Mouse (Mus musculus) right cerebral cortex, adult 2 months (tissue): ENCODE data around the gene Med12l.
"Not testable (repeated sequence)": the region's sequence is repeated elsewhere in the genome, so short reads cannot be mapped to it uniquely, and the experiment has no call there.

Source experiments
- DNase-seq, 2 experiments: peaks; one replicate each; pipeline ENCODE4 v3.0.0; 2021 to 2022; ENCODE audit warnings: low spot score in 2 of 2

Med12l gene

DNA sequence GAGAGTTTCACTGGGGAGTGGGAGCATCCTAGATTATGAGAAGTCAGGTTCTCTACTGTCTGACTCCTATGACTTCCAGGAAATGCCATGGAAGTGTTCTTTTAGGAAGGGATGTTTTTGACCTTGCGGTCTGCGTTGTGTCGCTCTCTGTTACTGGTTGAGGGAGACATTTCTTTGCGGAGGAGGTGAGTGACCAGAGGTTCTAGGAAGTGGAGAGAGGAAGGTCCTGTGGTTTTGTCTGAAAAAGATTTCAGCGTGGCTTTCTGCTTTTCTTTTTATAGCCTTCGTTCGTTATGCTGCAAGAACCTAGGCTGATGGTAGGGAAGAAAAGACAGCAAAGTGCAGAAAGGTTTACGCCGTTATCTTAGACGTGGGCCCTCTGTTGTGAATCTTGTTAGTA is 92.9 kb downstream of the Med12l start:
- DNase-seq = no peak

DNA sequence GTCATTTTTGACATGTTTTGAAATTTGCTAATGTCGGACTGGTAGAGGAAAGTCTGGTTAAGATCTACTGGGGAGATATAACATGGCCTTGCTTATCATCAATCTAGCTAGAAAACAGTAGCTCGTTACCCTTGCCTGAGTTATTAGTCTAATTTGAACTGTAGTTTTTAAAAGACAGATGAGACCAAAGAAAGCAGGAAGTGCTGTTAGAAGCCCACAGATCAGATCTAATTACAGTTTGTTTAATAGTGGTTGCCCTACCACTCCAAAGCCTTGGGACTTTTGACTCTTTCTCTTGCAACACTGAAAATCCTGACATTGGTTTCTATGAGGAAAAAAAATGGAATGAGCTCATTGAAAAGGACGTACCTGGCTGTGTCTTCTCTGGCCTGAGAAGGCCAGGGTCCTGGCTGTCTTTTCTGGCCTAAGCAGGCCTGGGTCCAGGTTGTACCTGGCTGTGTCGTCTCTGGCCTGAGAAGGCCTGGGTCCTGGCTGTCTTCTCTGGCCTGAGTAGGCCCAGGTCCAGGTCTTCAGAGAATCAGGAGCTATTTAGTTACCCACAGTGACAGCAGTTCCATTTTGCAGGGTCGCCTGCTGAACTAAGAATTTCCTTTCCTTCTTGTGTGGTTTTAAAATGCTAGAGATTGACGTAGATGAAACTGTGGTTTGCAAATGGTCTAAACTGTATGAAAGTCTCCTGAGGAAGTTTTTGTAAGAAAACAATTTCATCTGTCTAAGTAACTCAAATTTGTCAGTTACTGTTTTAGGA is 95.8 kb downstream of the Med12l start, which contains the start of gene Gpr171:
Gene Gpr171, minus strand, starts transcription at position 604 of the 769 bp plus-strand sequence.
- no peak for DNase-seq

DNA sequence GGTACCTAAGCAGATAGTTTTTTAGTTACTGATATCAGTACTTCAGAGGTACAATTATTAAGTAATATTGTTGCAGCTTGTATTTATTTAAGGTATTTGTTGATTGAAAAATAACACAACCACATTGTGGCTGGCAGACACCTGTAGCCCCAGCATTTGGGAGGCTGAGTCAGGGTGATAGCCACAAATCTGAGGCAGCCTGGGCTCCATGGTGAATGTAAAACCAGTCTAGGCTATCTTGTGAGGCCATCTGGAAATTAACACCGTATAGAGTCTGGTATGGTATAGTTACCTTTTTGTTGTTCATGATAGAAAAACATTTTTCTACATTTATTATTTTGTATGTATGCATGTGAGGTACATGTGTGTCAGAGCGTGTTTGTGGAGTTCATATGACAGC is 96.5 kb downstream of the Med12l start:
- DNase-seq = no peak

- no peak for DNase-seq
Observed at GRCm38 (mm10) chr3:59104462-59104861, 98.8 kb downstream of the Med12l start.

- DNase-seq = no peak
Observed at GRCm38 (mm10) chr3:59107439-59107838, 101.8 kb downstream of the Med12l start.

DNA sequence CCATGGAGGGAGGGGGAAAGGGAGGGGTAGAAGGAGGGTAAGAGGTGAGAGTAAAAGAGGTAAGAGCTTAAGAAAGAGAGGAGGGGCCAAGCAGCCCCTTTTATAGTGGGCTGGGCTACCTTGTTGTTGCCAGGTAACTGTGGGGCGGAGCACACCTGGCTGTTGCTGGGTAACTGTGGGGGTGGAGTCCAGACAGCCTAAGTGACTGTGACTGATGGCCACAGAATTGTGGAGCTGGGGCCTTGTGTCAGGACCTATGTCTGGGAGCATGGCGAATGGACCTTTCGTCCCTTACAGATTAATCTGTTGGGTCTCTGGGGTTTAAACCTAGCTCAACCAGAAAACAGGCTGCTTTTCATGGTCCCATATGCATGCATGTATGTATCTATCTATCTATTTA is 104.2 kb downstream of the Med12l start:
- DNase-seq = not testable (repeated sequence)

DNA sequence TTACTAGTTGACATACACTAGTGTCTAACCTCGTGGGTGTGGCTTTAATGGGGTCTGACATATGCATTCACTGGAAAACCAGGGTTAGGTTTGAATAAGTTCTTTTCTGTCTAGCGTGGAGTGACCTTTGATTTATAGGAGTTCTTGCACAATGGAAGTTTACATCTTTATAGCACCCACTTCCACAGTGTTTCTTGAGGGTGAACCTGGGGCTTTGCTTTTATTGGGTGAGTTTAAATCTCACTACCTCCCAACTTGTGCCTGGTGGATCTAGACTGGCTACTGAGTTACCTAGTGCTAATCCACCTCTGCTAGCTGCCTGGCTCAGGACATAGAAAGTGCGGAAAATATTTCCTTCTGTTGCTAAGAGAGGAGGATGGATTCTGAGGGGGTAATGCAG is 106.3 kb downstream of the Med12l start:
- DNase-seq = no peak

DNA sequence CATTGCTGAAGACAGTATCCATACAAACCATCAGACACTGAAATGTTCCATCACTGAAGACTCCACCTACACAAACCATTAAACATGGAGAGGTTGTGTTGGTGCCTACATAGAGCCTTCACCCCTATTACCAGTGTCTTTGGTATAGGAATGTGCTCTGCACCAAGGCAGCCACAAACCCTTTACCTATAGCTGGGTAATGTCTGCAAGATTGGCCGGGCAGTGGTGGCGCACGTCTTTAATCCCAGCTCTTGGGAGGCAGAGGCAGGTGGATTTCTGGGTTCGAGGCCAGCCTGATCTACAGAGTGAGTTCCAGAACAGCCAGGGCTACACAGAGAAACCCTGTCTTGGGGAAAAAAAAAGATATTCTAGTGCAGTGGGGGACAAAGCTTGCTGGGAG is 107.7 kb downstream of the Med12l start:
- not testable (repeated sequence) for DNase-seq

GRCm38 (mm10) chr3:59113973-59114517 is 108.4 kb downstream of the Med12l start:
- DNase-seq = no peak

- DNase-seq = peak in 1 of 2 experiments; percentile 29
Observed at GRCm38 (mm10) chr3:59121067-59121730, 115.6 kb downstream of the Med12l start.

DNA sequence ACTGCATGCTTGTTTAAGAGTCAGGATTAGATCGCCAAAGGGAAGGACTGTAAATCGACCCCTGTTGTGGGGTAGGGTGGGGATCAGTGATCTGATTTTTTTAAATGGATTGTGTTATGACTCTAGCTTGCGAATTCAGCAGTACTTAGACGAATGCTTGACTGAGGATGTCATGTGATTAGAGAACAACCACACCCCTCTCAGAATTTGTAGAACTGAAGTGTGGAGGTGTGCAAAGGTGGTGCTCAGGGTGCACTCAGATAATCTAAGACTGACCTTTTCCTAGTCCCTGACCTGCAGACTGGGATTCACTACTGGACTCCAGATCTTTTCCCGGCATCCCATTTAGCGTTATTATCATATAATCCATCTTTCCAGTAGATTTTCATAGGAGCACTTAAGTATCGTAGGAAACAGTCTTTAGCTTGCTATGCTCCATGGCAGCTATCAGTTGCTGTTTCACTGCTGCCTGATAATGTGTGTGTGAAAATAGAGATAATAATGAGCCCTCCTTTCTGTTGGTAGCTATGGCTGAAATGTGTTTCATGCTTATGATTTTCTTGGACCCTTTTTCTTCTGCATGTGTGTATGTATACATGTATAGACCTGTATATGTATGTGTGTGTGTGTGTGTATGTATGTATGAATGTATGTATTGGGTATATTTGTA is 116.3 kb downstream of the Med12l start:
- no peak for DNase-seq

- no peak for DNase-seq
Observed at GRCm38 (mm10) chr3:59125022-59125421, 119.4 kb downstream of the Med12l start.

GRCm38 (mm10) chr3:59125783-59126555 is 120.3 kb downstream of the Med12l start:
- DNase-seq = no peak

DNA sequence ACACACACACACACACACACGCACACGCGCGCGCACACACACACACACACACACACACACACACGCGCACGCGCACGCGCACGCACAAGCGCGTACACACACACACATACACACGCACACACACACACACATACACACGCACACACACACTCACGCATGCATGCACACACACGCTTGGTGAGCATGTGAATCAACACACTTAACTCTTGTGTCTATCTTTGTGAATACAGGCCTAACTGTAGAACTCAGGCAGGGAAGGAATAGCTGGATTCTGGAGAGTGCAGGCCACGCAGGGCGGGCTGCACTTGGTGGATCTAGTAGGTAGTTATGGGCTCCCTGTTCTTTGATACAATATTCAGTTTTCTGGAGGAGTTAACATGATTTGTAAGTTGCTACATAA is 123.1 kb downstream of the Med12l start:
- no peak for DNase-seq

DNA sequence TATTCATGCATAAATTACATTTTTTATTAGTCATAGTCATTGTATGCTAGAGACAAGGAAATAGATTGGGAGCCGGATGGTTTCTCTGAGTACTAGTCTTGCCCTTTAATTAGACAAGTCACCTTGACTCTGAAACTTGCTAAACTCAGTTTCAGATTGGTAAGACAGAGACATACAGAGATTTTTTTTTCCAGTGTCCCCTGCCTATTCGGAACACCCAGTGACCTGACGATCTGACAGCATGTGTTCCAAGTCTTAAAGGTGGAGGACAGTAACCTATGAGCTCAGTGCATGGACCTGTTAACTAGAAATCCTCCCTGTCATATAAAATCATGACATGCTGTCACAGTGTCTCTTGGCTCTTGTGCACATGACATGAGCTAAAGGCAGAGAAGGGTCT is 123.9 kb downstream of the Med12l start:
- DNase-seq = no peak

GRCm38 (mm10) chr3:59130431-59130830 is 124.8 kb downstream of the Med12l start:
- DNase-seq = no peak

- DNase-seq = no peak
Observed at GRCm38 (mm10) chr3:59131081-59131480, 125.5 kb downstream of the Med12l start.

DNA sequence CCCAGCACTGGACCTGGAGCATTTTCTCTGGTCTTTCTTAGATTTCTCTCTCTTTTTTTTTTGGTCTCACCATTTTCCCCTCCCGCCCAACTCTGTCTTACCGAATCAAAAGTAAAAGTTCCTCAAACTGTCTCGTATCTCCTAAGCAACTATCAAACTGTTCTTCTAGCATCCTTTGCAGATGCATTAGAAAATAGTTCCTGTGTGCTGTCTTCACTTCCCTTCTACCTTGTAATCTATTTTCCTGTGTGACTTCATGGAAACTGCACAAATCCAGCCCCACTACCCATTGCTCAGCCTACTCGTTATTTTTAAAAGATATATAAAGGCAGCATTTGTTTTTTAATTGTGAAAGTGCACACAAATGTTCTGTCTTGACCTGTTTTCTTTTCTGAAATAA is 126.3 kb downstream of the Med12l start:
- no peak for DNase-seq

- no peak for DNase-seq
Observed at GRCm38 (mm10) chr3:59133189-59133588, 127.6 kb downstream of the Med12l start.

DNA sequence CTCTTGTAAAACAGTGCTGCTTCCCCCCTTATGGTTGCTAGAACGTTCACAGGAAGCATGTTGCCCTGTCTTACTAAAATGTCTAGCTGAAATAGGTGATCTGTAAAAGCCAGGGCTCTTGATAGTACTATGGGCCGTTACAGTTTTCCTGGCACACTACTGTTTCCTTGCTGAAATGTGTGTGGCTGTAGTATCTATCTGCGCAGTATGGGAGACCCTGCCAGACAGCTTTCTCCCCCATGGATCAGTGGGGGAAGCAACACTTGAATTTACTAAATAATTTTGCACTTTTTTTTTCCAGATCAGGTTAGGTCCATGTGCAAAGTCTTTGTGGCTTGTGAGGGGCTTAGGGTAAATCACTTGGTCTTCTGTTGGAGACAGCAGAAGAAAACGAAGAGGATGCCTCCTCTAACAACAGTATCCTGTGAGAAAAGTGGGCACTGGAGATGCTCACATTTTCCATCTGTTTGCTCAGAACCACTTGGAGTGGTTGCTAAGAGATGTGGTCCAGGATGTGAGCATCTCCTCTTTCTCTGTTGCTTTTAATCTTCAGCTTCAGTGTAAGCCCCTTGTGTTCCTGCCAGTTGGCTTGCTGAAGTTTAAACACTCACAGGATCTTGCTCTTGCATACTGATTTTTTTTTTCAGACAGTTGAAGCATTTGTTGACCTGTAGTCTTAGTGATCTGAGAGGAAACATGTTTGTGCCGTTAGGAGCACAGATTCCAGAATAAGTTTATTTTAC is 130.5 kb downstream of the Med12l start:
- DNase-seq = no peak

DNA sequence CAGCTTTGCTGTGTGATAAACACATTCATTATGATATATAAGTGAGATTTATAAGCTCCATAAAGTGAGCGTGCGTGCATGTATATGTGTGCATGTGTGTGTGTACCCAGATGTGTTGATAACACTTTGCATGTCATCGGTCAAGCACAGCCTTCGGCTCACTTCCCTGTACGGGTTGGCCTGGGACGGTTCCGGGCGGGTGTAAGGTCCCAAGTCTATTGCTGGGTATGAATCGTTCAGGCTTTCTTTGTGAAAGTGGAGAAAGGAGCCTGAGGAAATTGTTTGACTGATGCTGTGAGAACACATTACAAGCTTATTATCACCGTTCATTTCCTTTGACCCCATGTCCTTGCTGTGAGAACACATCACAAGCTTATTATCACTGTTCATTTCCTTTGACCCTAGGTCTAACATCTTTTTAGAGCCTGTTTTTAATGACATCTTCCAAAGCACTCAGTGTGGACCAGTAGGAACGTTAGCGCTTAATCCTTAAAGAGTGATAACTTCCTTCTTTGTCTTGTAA is 133.4 kb downstream of the Med12l start:
- no peak for DNase-seq
